Mouse (Mus musculus): ENCODE data around the gene Tmem231.
"Not testable (repeated sequence)": the region's sequence is repeated elsewhere in the genome, so short reads cannot be mapped to it uniquely, and the experiment has no call there.

Tmem231 gene

GRCm38 (mm10) chr8:111950846-111951245, 17.2 kb upstream of the Tmem231 start:
- DNase-seq (ENCODE audit: low read depth, low spot score) = no peak

GRCm38 (mm10) chr8:111947954-111948353, 14.3 kb upstream of the Tmem231 start:
- no peak for DNase-seq (ENCODE audit: low read depth, low spot score)

DNA sequence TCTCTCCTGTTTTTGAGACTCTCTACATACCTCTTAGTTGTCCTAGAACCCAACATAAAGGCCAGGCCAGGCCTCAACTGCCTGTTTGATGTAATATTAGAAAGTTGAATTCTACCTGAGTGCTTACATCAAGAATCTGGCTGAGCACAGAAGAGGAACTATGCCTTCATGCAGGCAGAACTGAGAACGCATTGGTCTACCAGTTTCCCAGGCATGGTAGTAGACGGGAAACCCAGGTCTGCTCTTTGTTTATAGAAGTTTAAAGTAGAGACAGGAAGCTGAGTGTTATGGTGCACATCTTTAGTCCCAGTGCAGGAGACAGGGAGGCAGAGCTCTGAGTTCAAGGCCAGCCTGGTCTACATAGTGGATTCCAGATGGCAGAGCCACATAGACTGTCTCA, 13.5 kb upstream of the Tmem231 start:
- no peak for DNase-seq (ENCODE audit: low read depth, low spot score)

DNA sequence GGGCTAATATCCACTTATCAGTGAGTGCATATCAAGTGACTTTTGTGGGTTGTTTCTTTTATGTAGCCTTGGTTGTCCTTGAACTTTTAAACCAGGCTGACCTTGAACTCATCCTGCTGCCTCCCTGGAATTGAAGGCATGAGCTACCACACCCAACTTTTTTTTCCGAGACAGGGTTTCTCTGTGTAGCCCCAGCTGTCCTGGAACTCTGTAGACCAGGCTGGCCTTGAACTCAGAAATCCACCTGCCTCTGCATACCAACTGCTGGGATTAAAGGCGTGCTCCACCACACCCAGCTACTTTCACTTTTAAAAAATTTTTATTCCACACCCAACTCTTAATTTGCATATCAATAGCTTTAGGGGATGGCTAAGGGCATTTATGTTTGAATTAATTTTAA, 9.9 kb upstream of the Tmem231 start:
- no peak for DNase-seq (ENCODE audit: low read depth, low spot score)

GRCm38 (mm10) chr8:111941101-111941454, 7.4 kb upstream of the Tmem231 start:
- DNase-seq (ENCODE audit: low read depth, low spot score) = no peak

- peak; percentile 97 for DNase-seq (ENCODE audit: low read depth, low spot score)
Observed at GRCm38 (mm10) chr8:111940171-111941100, 6.8 kb upstream of the Tmem231 start, which contains the start of gene Gabarapl2. TSS of gene Gabarapl2 (plus strand) at chr8:111940703.

- no peak for DNase-seq (ENCODE audit: low read depth, low spot score)
Observed at GRCm38 (mm10) chr8:111939516-111940142, 5.9 kb upstream of the Tmem231 start.

DNA sequence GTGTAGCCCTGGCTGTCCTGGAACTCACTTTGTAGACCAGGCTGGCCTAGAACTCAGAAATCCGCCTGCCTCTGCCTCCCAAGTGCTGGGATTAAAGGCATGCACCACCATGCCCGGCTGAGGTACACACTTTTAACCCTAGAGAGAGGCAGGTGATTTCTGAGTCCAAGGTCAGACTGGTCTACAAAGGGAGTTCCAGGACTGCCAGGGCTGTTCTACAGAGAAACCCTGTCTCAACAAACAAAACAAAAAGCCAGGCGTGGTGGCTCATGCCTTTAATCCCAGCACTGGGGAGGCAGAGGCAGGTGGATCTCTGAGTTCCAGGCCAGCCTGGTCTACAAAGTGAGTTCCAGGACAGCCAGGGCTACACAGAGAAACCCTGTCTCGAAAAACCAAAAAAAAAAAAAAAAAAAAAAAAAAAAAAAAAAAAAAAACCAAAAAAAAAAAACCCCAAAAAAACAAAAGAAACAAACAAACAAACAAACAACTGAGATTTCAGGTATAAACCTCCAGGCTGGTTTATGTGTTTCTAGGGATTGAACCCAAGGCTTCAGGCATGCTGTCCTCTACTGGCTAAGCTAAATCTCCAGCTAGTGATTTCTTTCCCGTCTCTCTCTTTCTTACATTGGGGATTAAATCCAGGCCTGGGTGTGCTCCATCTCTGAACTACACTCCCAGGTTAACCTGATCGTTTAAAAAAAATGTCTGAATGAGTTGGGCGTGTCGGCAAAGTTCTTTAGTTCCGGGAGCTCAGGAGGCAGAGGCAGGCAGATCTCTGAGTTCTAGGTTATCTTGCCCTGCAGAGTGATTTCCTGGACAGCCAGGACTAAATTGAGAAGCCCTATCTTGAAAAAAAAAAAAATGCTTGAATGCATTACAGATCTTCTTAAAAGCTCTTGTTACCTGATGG, 4.7 kb upstream of the Tmem231 start:
- not testable (repeated sequence) for DNase-seq (ENCODE audit: low read depth, low spot score)

DNA sequence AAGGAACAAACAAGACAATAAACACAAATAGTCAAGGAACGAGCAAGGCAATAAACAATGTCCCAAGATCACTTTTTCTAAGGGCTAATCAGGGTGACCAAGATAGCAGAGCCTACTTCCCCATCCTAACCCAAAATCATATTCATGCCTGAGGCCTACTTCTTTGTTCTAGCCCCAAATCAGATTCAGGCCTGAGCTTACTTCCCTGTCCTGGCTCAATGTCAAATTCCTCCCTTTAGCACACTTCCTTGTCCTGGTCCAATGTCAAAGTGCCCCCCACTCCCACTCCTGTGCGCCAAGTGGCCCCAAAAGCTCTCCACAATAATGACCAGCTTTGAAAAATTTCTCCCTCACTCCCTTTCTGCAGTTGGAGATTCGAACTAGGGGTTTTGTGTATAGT, 3.5 kb upstream of the Tmem231 start:
- no peak for DNase-seq (ENCODE audit: low read depth, low spot score)

GRCm38 (mm10) chr8:111934201-111934600, 520 bp upstream of the Tmem231 start:
- DNase-seq (ENCODE audit: low read depth, low spot score) = no peak

DNA sequence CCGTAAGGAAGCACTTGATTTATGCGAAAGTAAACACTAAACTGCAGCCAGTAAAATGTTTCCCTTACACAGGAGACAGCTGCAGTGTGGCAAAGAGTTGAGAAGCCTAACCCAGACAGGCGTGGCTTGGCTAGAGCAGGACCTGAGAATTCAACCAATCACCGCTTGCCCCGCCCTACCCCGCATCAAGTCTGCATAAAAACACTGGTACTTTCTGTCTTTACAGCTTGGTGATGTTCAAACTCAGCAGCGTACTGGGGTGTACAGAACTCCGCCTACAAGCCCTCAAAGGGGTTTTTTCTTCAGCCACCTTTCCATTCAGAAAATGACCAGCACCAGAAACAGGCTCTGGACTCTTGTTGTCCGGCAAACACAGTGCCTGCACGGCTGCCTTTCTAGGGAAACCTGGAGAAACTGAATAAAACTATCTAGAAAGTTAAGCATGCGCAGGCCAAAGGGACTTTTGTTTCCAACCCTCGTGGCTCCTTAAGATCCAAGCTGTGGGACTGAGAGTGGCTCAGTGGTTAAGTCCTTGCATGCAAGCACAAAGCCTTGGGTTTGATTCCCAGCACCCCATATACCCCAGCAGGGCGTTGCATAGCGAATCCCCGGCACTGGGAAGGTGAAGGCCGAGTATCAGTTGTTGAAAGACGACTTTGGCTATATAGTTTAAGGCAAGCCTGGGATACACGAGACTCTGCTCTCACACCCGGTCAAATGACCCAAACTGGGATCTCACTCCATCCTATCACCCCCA, 923 bp downstream of the Tmem231 start:
- DNase-seq (ENCODE audit: low read depth, low spot score) = no peak

DNA sequence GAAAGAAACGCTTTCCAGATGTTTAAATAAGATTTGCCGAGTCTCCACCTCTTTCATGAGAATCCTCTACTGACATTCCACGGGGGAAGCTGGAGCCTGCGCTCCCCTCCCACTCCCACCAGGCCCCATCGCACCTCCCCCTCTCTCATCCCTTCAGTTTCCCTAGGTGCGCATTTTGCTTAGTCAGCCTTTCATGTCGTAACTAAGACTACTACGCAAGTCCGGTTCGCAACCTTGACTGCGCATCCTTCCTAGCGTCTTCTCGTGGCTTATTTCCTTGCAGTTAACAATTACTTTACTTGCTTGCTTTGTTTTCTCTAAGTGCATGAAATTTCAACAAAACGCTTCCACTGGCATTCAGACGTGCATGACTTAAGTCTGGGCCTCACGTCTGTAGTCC, 2.0 kb downstream of the Tmem231 start:
- no peak for DNase-seq (ENCODE audit: low read depth, low spot score)

DNA sequence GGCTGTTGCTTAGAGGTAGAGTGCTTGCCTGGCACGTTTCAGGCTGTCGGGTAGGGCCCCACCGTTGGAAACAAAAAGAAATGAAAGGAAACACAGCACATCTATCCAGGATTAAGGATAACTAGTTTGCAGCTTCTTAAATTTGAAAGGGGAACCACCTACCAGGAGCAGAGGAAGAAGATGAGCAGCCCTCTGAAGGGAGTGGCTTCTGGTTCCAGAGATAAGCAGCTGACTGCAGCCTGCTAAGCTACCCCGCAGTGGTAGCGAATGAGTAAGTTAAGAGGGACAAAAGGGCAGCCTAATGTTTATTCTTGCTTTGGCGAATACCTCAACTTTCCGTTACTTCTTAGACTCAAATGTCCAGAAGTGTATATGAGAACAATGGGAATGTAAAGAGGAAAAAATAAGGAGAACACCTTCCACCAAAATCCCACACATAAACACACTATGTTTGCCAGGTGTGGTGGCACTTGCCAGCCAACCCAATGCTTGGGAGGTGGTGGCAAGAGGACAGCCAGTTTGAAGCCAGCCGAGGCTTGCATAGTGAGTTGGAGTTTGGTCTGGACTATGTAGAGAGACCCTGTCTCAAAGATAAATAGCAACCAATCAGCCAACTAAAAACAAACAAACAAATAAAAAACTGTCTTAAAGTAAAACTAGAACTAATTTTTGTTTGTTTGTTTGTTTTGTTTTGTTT, 3.9 kb downstream of the Tmem231 start:
- DNase-seq (ENCODE audit: low read depth, low spot score) = no peak

GRCm38 (mm10) chr8:111924976-111925375, 8.7 kb downstream of the Tmem231 start:
- no peak for DNase-seq (ENCODE audit: low read depth, low spot score)

- DNase-seq (ENCODE audit: low read depth, low spot score) = peak; percentile 27
Observed at GRCm38 (mm10) chr8:111923383-111923804, 10.3 kb downstream of the Tmem231 start.

- DNase-seq (ENCODE audit: low read depth, low spot score) = no peak
Observed at GRCm38 (mm10) chr8:111920971-111921370, 12.7 kb downstream of the Tmem231 start.

DNA sequence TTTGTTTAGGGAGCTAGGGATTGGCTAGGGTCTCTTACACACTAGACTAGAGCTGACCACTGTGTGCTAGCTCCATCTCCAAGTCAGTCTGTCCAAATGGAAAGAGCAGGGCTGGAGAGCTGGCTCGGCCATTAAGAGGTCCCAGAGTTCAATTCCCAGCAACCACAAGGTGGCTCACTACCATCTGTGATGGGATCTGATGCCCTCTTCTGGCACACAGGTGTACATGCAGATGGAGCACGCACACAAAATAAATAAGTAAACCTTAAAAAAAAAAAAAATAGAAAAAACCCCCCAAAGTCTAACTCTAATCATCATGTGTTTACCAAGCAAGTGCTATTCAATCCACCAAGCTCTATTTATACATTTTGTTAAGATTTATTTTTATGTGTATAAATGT, 14.0 kb downstream of the Tmem231 start:
- DNase-seq (ENCODE audit: low read depth, low spot score) = no peak

- peak; percentile 6 for DNase-seq (ENCODE audit: low read depth, low spot score)
Observed at GRCm38 (mm10) chr8:111912860-111913432, 20.7 kb downstream of the Tmem231 start.

- DNase-seq (ENCODE audit: low read depth, low spot score) = peak; percentile 87
Observed at GRCm38 (mm10) chr8:111911572-111911971, 22.1 kb downstream of the Tmem231 start.
